Mouse (Mus musculus) embryo, embryonic 10 days (tissue): ENCODE measurements at regions not wholly inside any gene's neighbourhood (a gene's known extent, or its start where the extent isn't known, plus 50 kb on each side); places are given as distances from the start of the nearest gene placed in this dataset.

Experiments used
- DNase-seq: peaks from one replicate; pipeline ENCODE4 v3.0.0-alpha.2; 2015; ENCODE audit warnings: low spot score

DNA sequence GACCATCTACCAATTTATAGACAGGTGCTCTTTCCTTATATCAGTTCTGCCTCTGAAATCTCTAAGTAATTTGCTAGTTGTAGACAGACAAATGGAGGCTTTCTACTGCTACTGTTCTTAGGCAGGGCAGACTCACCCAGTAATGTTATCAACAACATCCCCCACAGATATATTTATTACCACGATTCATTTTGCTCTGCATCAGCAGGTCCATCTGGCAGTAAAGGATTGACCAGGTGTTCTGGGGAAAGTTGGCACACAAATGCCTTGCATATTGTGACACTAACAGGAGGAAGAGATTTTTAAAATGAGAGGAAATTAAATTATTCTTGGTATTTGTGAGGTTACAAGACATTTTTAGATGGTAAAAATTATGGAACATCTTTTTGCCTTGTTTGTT, 627.3 kb upstream of the Tmprss15 start:
- no peak for DNase-seq

DNA sequence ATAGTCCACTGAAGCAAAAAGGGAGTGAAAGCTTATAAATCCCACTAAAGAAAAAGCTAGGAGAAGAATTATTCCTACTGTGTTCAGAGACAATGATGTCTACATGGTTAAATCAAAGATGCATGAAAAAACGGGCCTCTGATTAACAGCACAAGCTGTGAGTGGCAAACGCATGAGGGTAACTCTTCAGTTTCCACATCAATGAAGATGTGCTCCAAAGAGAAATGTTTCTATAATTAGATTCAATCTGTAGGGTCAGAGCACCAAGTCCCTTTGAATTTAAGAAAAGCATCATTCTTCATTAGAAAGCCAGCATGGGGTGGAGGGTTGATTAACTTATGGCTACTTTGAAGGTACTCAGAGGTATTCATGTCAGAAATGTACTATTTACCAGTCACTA, 601.5 kb upstream of the Tmprss15 start:
- DNase-seq, result no peak

- DNase-seq, result no peak
Measured at GRCm38 (mm10) chr16:79651162-79651741, 560.4 kb upstream of the Tmprss15 start.

DNA sequence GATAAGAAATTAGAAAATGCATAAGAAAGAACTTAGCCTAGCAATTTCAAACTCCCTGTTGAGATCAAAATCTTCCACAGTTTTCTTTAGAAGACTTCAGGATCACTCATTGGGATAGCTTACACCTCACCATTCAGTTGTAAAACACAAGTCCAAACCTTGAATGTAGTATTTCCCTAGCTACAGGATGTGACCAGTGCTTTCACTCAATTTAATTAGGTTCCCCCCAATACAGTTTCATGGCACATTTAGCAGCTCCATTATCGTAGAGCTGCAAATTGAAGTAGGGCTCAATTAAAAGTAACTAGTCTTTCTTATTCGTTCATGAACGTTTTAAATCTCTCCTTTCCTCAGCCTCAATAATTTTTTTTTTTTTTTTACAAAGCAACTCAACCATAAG, 550.0 kb upstream of the Tmprss15 start:
- no peak for DNase-seq

DNA sequence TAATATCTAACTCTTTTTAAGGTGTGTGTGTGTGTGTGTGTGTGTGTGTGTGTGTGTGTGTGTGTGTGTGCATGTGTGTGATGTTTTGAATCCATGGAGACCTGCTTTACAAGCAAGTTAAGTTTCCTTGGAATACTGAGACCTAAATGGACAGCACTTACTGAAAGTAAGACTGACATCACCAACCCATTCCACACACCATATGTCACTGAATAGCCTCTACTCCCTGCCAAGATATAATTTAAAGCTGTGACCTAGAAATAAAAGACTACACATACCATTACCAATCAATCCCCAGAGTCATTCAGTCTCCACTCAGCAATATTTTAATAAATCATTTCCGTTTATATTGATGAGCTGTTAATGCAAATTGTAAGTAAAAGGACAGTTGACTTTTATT, 536.2 kb upstream of the Tmprss15 start:
- no peak for DNase-seq

DNA sequence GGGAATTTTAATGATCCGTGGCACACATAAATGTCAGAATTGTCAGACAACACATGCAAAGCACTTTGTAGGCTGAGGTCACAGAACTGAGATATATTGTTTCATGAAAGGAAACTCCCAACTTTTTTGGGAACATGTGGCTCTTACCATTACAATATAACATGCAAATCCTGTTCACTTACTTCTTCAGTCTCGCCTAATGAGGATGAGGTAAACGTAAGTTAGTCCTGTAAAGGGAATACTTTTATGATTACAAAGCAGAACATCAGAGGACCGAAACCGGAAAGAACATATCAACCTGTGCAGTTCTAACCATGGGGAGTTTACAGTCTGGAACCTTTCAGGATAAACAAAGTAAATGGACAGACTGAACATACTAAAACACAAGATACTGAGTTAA, 520.1 kb upstream of the Tmprss15 start:
- no peak for DNase-seq

DNA sequence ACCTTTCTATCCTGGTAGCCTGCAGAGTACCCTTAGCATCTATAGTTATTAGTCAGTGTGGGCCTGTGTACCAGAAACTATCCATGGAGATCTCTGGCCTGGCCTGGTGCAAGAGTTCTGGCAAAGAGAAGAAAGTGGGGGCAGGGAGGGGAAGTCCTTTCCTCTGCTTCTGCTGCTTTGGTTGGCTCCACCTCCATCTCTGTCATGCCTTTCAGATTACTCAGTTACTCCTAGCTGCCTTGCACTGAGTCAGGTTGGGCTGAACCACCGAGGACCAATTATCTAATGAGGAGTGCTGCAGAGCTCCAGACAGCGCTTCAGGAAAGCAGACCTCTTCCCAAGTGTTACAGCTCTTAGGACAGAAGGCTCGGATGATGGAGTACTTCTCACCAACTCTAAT, 500.0 kb upstream of the Tmprss15 start:
- DNase-seq, result no peak

DNA sequence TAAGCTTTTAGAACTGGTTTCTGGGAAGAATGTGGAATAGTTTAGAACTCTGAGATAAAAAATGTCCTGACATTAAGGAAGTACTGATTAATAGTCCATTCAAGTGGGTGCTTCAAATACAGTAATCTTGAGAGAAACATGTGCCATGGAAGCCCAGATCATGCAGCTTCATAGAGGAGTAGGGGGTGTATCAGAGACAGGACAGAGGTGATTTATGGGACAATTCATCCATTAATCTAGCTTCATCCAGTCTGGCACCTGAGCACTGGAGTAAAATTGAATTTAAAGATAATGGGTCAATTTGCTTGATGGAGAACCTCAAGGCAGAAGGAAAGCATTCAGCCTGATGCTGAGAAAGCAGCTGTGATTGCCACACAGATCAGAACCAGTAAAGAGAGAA, 494.8 kb upstream of the Tmprss15 start:
- no peak for DNase-seq

GRCm38 (mm10) chr16:79570867-79571266, 480.0 kb upstream of the Tmprss15 start:
- no peak for DNase-seq

DNA sequence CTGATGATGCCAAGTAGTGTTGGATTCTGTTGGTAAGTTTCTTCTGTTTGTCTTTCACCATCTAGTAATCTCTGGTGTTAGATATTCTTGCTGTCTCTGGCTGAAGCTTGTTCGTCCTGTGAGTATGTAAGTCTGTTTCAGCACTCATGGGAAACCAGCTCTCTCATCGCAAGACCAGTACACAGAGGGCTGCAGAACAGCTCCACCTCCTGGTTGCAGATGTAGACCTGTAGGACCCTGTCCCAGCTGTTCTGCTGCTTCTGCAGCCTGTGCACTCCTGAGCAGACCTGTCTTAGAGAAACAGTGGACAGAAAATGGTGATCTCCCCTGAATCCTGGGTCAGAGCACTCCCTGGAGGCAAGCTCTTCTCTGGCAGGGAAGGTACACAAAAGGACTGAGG, 443.5 kb upstream of the Tmprss15 start:
- DNase-seq, result peak; percentile 33

DNA sequence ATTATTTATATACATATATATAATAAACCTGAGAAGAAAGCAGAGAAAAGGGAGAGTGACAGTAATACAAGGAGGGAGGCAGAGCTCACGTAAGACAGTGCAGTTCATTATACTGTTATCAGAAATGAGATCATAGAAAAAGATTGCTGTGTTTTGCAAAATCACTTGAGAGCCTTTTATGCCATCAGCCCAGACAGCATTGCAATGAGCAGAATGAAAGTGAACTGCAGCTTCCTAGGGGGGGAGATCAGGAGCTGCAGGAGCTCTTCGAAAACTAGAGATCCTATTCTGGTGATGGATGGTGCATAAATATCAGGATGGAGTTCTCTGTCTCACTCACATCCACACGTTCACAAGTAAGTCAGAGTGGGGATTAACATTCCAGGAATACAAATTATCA, 401.6 kb upstream of the Tmprss15 start:
- DNase-seq, result no peak

- DNase-seq, result no peak
Measured at GRCm38 (mm10) chr16:79450871-79451270, 360.0 kb upstream of the Tmprss15 start.

- peak; percentile 39 for DNase-seq
Measured at GRCm38 (mm10) chr16:79449732-79450131, 358.8 kb upstream of the Tmprss15 start.

DNA sequence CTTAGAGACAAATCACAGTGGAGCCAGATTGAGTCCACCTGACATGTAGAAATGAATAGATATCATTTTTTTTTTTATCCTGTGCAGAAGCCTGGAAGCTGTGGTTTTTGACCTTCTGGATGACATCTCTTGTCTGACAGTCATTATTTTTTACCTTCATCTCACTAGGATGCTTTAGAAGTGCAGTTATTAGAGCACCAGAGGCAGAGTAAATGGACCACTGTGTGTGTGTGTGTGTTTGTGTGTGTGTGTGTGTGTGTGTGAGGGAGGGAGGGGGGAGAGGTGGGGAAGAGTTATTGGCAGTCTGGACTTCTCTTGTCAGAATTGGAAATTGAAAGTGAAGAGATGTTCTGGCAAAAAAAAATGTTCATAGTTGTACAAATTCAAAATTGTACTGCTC, 316.5 kb upstream of the Tmprss15 start:
- no peak for DNase-seq

DNA sequence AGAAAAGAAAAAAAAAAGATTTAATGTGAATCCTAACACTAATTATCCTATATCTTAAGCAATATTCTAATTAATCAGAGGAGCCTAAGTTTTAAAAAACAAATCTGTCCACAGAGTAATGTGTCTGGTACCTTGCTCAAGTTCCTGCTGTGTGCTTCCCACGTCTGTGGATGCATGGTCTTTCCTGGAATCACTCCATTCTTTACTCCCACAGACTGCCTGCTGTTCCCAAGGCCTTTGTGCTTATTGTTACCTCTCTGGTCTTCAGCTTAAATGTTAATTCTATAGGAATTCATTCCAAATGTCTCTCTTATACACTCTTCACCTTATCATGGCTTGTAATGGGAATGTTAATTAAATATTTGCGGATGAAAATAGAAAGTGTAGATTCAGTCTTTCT, 315.3 kb upstream of the Tmprss15 start:
- DNase-seq, result no peak

DNA sequence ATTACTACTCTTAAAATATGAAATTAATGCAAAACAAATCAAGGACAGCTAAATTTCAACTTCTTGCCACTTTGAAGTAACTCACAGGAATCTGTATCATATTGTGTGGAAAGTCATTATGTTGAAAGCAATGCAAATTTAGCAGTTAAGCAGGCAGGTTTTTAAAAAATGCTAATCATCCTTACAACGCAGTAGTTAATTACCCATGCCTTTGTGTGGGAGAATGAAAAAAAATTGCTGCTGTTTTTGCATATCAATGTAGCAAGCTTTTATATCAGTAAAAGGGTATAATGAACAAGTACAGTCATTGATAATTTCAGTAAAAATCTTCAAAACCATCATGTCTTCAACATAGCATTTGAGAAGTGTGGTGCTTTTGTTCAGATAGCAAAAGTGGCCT, 313.2 kb upstream of the Tmprss15 start:
- no peak for DNase-seq

GRCm38 (mm10) chr16:79400100-79400499, 309.2 kb upstream of the Tmprss15 start:
- DNase-seq, result no peak

- DNase-seq, result no peak
Measured at GRCm38 (mm10) chr16:79398476-79398875, 307.6 kb upstream of the Tmprss15 start.

- no peak for DNase-seq
Measured at GRCm38 (mm10) chr16:79394425-79394824, 303.5 kb upstream of the Tmprss15 start.

- no peak for DNase-seq
Measured at GRCm38 (mm10) chr16:79386421-79386820, 295.5 kb upstream of the Tmprss15 start.

- DNase-seq, result no peak
Measured at GRCm38 (mm10) chr16:79350127-79350526, 259.2 kb upstream of the Tmprss15 start.

GRCm38 (mm10) chr16:79342453-79342852, 251.6 kb upstream of the Tmprss15 start:
- DNase-seq, result no peak

DNA sequence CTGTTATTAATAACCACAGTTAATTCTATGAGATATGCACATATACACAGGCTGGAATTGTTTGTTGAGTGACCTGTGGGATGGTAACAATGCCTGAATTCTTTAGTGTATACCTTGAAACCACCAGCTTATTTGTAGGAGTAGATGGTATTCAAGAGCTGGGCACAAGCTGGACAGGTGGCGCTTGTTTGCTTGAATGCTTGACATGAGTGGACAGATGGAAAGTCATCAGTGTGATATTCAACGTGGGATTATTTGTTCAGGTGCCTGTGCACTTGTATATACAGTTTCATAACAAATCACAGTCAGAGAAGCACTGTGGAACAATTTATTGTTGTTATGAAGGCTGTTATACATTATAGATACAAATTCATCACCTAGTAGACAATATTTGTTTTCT, 245.5 kb upstream of the Tmprss15 start:
- no peak for DNase-seq

DNA sequence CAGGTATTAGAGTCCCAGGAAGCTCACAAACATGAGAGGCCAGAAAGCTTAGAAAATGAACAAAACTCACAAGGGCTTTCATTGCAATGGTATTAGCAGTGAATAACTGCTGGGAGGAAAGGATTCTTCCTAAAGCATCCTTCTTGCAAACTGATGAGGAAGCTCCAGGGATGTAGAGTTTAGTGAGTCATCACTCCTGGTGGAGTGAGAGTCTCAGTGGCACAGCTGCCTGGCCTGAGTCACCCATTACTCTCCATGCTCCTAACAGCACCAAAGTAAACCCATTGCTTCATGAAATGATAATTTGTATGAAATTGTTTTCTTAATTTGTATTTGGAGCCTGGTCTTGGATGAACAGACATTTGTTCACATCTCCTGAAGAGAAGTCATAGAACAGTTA, 245.1 kb upstream of the Tmprss15 start:
- DNase-seq, result no peak

GRCm38 (mm10) chr16:79313301-79313700, 222.4 kb upstream of the Tmprss15 start:
- no peak for DNase-seq
